Mouse (Mus musculus): ENCODE measurements around the gene Lrp1. TPM values are rescaled to one million over a fixed set of nuclear protein-coding genes. Genes with fewer than 3 reads are reported as not detected.

The Lrp1 gene
- polyA plus RNA-seq, 1 experiment from 2014 or later: 92.1 TPM

DNA sequence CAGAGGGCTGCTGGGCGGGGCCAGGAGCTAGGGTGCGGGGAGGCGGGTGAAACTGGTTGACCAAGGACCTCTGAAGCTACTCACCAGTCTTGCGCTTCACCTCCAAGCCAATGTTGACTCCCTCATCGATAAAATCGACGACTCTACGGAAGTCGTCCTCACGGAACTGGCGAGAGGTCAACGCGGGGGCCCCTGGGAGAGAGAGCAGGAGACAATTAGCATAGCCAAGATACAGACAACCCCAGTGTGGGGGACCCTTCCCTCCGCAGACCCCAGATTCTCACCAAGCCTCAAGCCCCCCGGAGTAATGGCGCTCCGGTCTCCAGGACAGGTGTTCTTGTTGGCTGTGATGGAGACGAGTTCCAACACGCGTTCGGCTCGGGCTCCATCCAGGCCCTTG is 103.0 kb downstream of the Lrp1 start:
- Histone ChIP-seq H3K9me3 (ENCODE audit: control insufficient read depth, low read length) (no peaks in the 10 kb centered on the region), H3K4me3 (ENCODE audit: low read depth, low read length) (no peak overlapping the region), H3K27ac (ENCODE audit: low read depth) (no peak overlapping the region), H3K9ac (ENCODE audit: low read length) (no peak overlapping the region), H3K36me3 (ENCODE audit: control insufficient read depth, insufficient read depth, low read length) (peaks cover 27% of the 10 kb centered on the region), H3K4me2 (ENCODE audit: low read length) (no peak overlapping the region), H3K27me3 (replicated peaks; ENCODE audit: control insufficient read depth, insufficient read depth, low read length) (peaks cover 34% of the 10 kb centered on the region), H3K4me1 (replicated peaks; ENCODE audit: control insufficient read depth, insufficient read depth, low read length) (peaks cover 43% of the 10 kb centered on the region)
- no peak for ATAC-seq (replicated peaks; ENCODE audit: low FRiP score, low TSS enrichment, low read depth)
- no peak for DNase-seq (ENCODE audit: low spot score)
- WGBS: 92% methylated on average over 22 of the region's 22 CpGs

DNA sequence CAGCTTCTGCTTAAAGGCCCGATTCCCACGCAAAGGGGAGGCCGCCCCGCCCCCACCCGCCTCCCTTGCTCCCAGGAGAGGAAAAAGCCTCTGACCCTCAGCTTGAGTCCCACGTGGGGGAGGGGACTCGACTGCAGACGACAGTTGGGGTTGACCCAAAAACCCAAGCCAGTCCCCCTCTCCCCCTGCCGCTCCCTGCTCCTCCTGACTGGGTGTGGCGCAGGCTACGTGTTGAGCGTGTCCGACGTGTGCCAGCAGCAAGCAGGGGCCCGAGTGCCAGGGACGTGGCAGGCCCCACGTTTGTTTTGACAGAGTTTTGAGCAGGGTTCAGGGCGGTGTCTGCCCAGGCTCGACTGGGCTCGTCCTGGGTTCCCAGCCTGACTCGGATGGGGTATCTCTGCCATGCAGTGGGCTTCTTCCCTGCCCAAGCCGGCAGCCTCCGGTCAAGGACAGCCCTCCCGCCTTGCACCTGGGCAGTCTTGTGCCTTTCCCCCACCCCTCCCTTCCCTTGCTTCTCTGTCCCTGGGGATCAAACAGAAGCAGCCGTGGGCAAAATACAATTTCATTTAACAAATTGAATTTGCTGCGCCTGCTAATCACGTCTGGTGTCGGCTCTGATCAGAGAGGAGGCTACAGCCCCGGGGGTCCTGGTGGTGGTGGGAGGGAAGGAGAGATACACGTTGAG is 104.2 kb downstream of the Lrp1 start:
- peak overlapping the region; percentile 15; the same call in 1 of the 2 replicates for H3K9ac ChIP-seq (ENCODE audit: low read length)

DNA sequence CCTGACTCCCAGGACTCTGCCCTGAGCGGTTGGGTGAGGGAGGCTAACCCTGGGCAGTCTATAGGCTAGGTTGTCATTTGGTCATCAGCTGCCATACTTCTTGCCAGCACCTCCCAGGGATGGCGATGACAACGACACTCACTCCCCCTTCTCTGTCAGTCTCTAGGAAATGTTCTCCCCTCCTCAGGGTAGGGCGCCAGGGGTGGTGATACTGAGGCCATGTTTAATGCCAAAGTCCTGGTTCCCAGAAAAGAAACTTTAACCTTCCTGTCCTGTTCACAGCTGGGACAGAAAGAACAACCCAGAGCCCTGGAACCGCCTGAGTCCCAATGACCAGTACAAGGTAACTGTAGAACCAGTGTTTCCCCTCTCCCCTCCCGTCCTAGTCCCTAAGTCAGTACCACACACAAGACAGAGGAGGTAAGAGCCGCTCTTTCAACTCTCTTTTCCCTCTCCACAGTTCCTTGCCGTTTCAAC is 104.9 kb downstream of the Lrp1 start:
- peaks cover 27% of the 10 kb centered on the region for H3K36me3 ChIP-seq (ENCODE audit: control insufficient read depth, insufficient read depth, low read length)
- no peak overlapping the region; the same call in 1 of the 2 replicates for H3K27ac ChIP-seq (ENCODE audit: low read depth)
- DNase-seq (ENCODE audit: low spot score) (no peak), ATAC-seq (replicated peaks; ENCODE audit: low FRiP score, low TSS enrichment, low read depth) (no peak)
- peak overlapping the region; percentile 8; the same call in 1 of the 2 replicates for H3K9ac ChIP-seq (ENCODE audit: low read length)
- H3K4me3 ChIP-seq (ENCODE audit: low read depth, low read length): no peak overlapping the region
- H3K4me2 ChIP-seq (ENCODE audit: low read length): peak overlapping the region; percentile 33
- H3K4me1 ChIP-seq (replicated peaks; ENCODE audit: control insufficient read depth, insufficient read depth, low read length): peaks cover 35% of the 10 kb centered on the region
- no peaks in the 10 kb centered on the region for H3K9me3 ChIP-seq (ENCODE audit: control insufficient read depth, low read length)
- WGBS: 23% methylated on average over 8 of the region's 8 CpGs
- peaks cover 51% of the 10 kb centered on the region for H3K27me3 ChIP-seq (replicated peaks; ENCODE audit: control insufficient read depth, insufficient read depth, low read length)

More for the DNA sequence above, 104.2 kb downstream of the Lrp1 start:
- WGBS: 12% methylated on average over 30 of the region's 30 CpGs
- Histone ChIP-seq H3K27ac (ENCODE audit: low read depth) (no peak overlapping the region; the same call in 1 of the 2 replicates), H3K27me3 (replicated peaks; ENCODE audit: control insufficient read depth, insufficient read depth, low read length) (peaks cover 45% of the 10 kb centered on the region), H3K36me3 (ENCODE audit: control insufficient read depth, insufficient read depth, low read length) (peaks cover 27% of the 10 kb centered on the region), H3K4me3 (ENCODE audit: low read depth, low read length) (0 out of 2 replicates have a peak overlapping the region, but pooled peaks have one; percentile 8), H3K4me2 (ENCODE audit: low read length) (peak overlapping the region; percentile 33), H3K9me3 (ENCODE audit: control insufficient read depth, low read length) (no peaks in the 10 kb centered on the region), H3K4me1 (replicated peaks; ENCODE audit: control insufficient read depth, insufficient read depth, low read length) (peaks cover 42% of the 10 kb centered on the region)
- DNase-seq (ENCODE audit: low spot score) (peak; percentile 84), ATAC-seq (replicated peaks; ENCODE audit: low FRiP score, low TSS enrichment, low read depth) (0 out of 2 replicates have a peak, but pooled peaks have one; percentile 12)

DNA sequence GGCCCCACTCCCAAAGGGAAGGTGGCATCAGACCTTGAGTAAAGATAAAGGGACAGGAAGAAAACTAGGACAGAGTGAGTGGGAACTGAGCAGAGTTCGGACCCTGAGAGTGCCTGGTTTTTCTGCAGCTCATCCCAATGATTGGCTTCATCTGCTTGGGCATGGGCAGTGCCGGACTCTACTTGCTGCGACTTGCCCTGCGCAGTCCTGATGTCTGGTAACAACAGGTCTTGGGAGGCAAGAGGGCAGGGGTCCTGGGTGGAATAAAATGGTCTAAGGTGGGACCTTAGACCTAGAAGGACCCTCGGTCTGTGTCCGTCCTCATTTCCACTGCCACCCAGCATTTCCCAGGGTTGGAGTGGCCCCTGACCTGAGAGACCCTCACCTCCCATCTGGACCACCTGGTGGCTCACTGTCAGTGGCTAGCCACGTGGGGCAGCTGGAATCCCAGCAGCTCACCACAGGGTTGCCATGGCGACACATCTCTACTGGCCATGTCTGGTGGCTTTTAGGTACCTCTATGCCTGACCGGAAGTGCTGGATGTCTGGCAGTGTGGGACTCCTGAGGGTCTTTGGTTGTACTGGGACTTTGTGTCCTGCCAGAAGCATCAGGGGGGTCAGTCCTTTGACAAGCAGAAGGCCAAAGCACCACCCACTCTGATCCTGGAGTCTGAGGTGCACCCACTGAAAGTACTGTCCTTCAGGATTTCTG is 105.5 kb downstream of the Lrp1 start:
- H3K9me3 ChIP-seq (ENCODE audit: control insufficient read depth, low read length): no peaks in the 10 kb centered on the region
- ATAC-seq (replicated peaks; ENCODE audit: low FRiP score, low TSS enrichment, low read depth) (no peak), DNase-seq (ENCODE audit: low spot score) (no peak)
- no peak overlapping the region for H3K9ac ChIP-seq (ENCODE audit: low read length)
- H3K27me3 ChIP-seq (replicated peaks; ENCODE audit: control insufficient read depth, insufficient read depth, low read length): peaks cover 57% of the 10 kb centered on the region
- peaks cover 33% of the 10 kb centered on the region for H3K4me1 ChIP-seq (replicated peaks; ENCODE audit: control insufficient read depth, insufficient read depth, low read length)
- no peak overlapping the region for H3K27ac ChIP-seq (ENCODE audit: low read depth)
- no peak overlapping the region; the same call in 1 of the 2 replicates for H3K4me2 ChIP-seq (ENCODE audit: low read length)
- peaks cover 27% of the 10 kb centered on the region for H3K36me3 ChIP-seq (ENCODE audit: control insufficient read depth, insufficient read depth, low read length)
- H3K4me3 ChIP-seq (ENCODE audit: low read depth, low read length): no peak overlapping the region
- WGBS: 35% methylated on average over 9 of the region's 9 CpGs

DNA sequence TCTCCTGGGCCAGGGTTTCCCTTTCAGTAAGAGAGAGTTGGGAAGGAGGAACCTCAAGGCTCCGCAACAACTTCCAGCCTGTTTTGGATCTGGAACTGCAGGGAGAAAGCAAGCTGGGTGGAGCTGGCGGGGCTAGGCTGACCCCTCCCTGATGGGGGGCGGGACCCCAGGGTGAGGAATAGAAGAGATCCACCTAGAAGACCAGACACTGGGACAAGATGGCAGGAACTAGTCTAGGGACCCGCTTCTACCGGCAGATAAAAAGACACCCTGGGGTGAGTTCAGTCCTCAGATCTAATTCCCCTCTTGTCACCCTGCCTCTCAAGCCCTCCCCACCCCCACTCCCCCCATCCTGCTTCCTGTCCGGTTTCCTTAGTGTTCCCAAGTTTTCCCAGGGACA is 106.2 kb downstream of the Lrp1 start, which contains the start of gene Ndufa4l2:
Gene Ndufa4l2 (plus strand): TSS at position 204 of the 400 bp plus-strand sequence.
- no peak for ATAC-seq (replicated peaks; ENCODE audit: low FRiP score, low TSS enrichment, low read depth)
- Histone ChIP-seq H3K4me3 (ENCODE audit: low read depth, low read length) (no peak within 1 kb of the TSS), H3K27me3 (replicated peaks; ENCODE audit: control insufficient read depth, insufficient read depth, low read length) (peaks cover 63% of the 10 kb centered on the region), H3K36me3 (ENCODE audit: control insufficient read depth, insufficient read depth, low read length) (peaks cover 22% of the 10 kb centered on the region), H3K4me1 (replicated peaks; ENCODE audit: control insufficient read depth, insufficient read depth, low read length) (peaks cover 33% of the 10 kb centered on the region), H3K4me2 (ENCODE audit: low read length) (peak within 1 kb of the TSS; percentile 93), H3K9me3 (ENCODE audit: control insufficient read depth, low read length) (no peaks in the 10 kb centered on the region), H3K27ac (ENCODE audit: low read depth) (no peak within 1 kb of the TSS), H3K9ac (ENCODE audit: low read length) (no peak within 1 kb of the TSS)
- DNase-seq (ENCODE audit: low spot score): no peak
- 22% methylated on average over 6 of the region's 6 CpGs for WGBS

DNA sequence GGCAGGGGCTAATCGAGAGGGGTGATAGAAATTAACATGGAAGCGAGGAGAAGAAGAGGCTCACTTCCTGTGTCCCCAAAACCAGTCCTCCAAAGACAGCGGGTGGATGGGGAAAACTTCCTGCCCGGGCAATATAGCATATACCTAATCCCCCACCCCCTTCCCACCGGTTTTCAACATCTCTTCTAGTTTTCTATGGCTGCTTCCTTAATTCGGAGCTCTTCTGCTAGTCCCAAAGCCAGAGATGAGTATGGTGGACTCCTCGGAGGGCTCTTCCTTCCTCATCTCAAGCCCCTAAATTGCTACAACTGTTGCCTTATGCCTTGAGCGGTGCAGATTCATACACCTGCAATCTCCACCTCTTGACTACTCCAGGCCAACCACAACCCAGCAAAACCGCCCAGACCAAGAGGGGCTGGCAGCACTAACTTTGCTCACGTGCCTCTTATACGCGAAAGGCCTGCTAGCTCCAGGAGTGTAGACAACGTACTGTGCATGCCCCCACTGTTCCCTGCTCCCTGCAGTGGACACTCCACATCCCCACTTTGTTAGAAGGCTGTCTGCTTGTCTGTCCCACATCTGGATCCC is 106.7 kb downstream of the Lrp1 start:
- Histone ChIP-seq H3K27ac (ENCODE audit: low read depth) (no peak overlapping the region), H3K4me1 (replicated peaks; ENCODE audit: control insufficient read depth, insufficient read depth, low read length) (peaks cover 37% of the 10 kb centered on the region), H3K4me3 (ENCODE audit: low read depth, low read length) (no peak overlapping the region), H3K9me3 (ENCODE audit: control insufficient read depth, low read length) (no peaks in the 10 kb centered on the region), H3K36me3 (ENCODE audit: control insufficient read depth, insufficient read depth, low read length) (peaks cover 17% of the 10 kb centered on the region), H3K9ac (ENCODE audit: low read length) (no peak overlapping the region), H3K27me3 (replicated peaks; ENCODE audit: control insufficient read depth, insufficient read depth, low read length) (peaks cover 69% of the 10 kb centered on the region), H3K4me2 (ENCODE audit: low read length) (peak overlapping the region; percentile 93; the same call in 1 of the 2 replicates)
- no peak for ATAC-seq (replicated peaks; ENCODE audit: low FRiP score, low TSS enrichment, low read depth)
- no peak for DNase-seq (ENCODE audit: low spot score)
- WGBS: 18% methylated on average over 13 of the region's 13 CpGs

DNA sequence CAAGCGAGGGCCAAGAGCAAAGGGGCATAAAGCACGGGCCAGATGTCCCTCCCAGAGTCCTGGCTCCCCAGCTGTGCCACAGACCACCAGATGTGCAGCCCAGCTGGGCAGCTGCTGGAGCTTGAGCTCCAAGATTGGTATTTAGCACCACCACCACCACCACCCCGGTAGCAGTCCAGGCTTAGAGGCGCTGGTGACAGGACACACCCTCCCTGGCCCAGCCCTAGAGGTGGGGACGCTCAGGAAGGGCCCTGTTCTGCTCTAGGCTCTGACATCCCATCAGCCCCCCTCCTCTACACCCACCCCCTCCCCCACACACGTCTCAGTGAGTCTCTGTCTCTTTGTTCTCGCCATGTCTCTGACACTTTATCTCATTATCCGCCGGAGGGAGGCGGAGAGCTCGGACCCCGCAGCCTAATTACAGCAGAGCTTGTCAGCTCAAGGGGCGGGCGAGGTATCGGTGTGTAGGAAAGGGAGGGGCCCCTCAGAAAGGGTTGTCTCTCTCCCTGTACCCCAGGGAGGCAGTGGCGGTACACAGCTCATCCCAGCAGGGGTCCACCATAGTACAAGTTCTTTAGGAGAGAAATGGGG is 107.4 kb downstream of the Lrp1 start:
- H3K9ac ChIP-seq (ENCODE audit: low read length): no peak overlapping the region
- H3K4me2 ChIP-seq (ENCODE audit: low read length): peak overlapping the region; percentile 93
- DNase-seq (ENCODE audit: low spot score): no peak
- ATAC-seq (replicated peaks; ENCODE audit: low FRiP score, low TSS enrichment, low read depth): no peak
- no peak overlapping the region for H3K27ac ChIP-seq (ENCODE audit: low read depth)
- H3K27me3 ChIP-seq (replicated peaks; ENCODE audit: control insufficient read depth, insufficient read depth, low read length): peaks cover 75% of the 10 kb centered on the region
- peak overlapping the region; percentile 23; the same call in 1 of the 2 replicates for H3K4me3 ChIP-seq (ENCODE audit: low read depth, low read length)
- 3% methylated on average over 16 of the region's 16 CpGs for WGBS
- H3K36me3 ChIP-seq (ENCODE audit: control insufficient read depth, insufficient read depth, low read length): peaks cover 16% of the 10 kb centered on the region
- no peaks in the 10 kb centered on the region for H3K9me3 ChIP-seq (ENCODE audit: control insufficient read depth, low read length)
- peaks cover 40% of the 10 kb centered on the region for H3K4me1 ChIP-seq (replicated peaks; ENCODE audit: control insufficient read depth, insufficient read depth, low read length)

DNA sequence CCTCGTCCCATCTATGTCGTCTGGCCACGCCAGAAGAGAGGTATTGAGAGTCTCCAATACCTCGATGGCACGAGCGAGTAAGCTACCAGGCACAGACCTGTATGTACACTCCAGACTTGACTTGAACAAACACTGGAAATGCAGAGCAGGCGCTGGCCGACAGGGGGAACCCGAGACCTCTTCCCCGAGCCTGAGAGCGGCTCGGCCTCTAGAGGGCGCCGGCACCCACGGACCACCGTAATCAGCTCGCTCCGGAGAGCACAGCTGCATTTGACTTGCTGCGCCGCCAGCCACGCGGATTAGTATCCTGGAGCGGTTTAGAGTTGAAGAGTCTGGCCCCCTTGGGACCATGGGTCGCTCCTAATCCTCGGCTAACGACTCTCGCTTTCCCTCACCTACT is 108.1 kb downstream of the Lrp1 start:
- ATAC-seq (replicated peaks; ENCODE audit: low FRiP score, low TSS enrichment, low read depth): peak; percentile 29
- WGBS: under 1% methylated on average over 27 of the region's 27 CpGs
- DNase-seq (ENCODE audit: low spot score): peak; percentile 100
- Histone ChIP-seq H3K36me3 (ENCODE audit: control insufficient read depth, insufficient read depth, low read length) (peaks cover 8% of the 10 kb centered on the region), H3K4me2 (ENCODE audit: low read length) (peak overlapping the region; percentile 93), H3K9ac (ENCODE audit: low read length) (peak overlapping the region; percentile 29; the same call in 1 of the 2 replicates), H3K27ac (ENCODE audit: low read depth) (no peak overlapping the region), H3K27me3 (replicated peaks; ENCODE audit: control insufficient read depth, insufficient read depth, low read length) (peaks cover 82% of the 10 kb centered on the region), H3K9me3 (ENCODE audit: control insufficient read depth, low read length) (no peaks in the 10 kb centered on the region), H3K4me3 (ENCODE audit: low read depth, low read length) (peak overlapping the region; percentile 46), H3K4me1 (replicated peaks; ENCODE audit: control insufficient read depth, insufficient read depth, low read length) (peaks cover 40% of the 10 kb centered on the region)

All from intestine, embryonic 14.5 days (tissue).